17 mouse cellular contexts compared by ENCODE assay signal in the genomic region with DNA sequence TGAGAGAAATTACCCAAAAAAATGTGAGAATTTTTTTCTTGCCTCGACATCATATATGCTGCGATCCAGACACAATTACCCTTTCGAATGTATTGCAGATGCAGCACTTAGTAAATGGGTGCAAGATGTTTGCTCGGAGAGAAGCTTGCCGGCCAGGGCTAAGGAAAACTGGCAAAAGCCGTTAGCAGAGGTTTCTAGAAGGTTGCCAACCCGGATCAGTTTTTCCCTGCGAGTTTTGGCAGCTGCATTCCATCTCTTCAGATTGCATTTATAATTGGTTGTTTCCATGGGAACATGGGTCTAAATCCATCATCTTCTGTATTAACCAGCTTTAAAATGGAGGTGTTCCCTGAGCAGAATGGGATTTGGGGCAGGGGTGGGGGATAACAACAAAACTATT.
DNase-seq lines count a peak whose midpoint lies in the region; ATAC-seq and TF ChIP-seq lines count a peak whose summit lies in the region.
"Had no signal": no experiment of that assay in that cellular context is flagged by ENCODE, and none has a peak within 500 bp of the region (broad histone marks: within the 10 kb centered on the region; RNA-seq: fewer than 3 reads in every experiment).

No protein-coding gene starts in this region.

- no peak for ATAC-seq in lung, embryonic 14.5 days (ENCODE audit: insufficient read depth)
- no peak for ATAC-seq in embryonic facial prominence, embryonic 11.5 days (replicated peaks; ENCODE audit: insufficient number of reproducible peaks, low FRiP score, low TSS enrichment, low read depth)
- ATAC-seq in limb, embryonic 15.5 days (ENCODE audit: insufficient number of reproducible peaks, low FRiP score, low TSS enrichment, low read depth), result no peak
- no peak for ATAC-seq in megakaryocyte-erythroid progenitor cell, adult 5-6 weeks (replicated peaks; ENCODE audit: low FRiP score, low TSS enrichment, poor library complexity, severe bottlenecking)

- H3K27ac ChIP-seq in lung, embryonic 14.5 days (ENCODE audit: low read depth), result no peak overlapping the region
- H3K27ac ChIP-seq in embryonic facial prominence, embryonic 11.5 days (replicated peaks; ENCODE audit: low read depth, low read length), result no peak overlapping the region
- no peak overlapping the region for H3K27ac ChIP-seq in limb, embryonic 15.5 days
- H3K27ac ChIP-seq: heart, embryonic 13.5 days; hindbrain, embryonic 12.5 days; liver, embryonic 15.5 days; macrophage had no signal

- no peak overlapping the region for H3K4me3 ChIP-seq in lung, embryonic 14.5 days (ENCODE audit: low read depth, low read length)
- no peak overlapping the region for H3K4me3 ChIP-seq in embryonic facial prominence, embryonic 11.5 days (ENCODE audit: low read depth, low read length)
- H3K4me3 ChIP-seq in limb, embryonic 15.5 days, result no peak overlapping the region
- H3K4me3 ChIP-seq: erythroblast, embryonic 14.5 days; heart, embryonic 13.5 days; hindbrain, embryonic 12.5 days; liver, embryonic 15.5 days; myocyte had no signal

- H3K36me3 ChIP-seq in lung, embryonic 14.5 days (ENCODE audit: insufficient read depth), result no peaks in the 10 kb centered on the region
- H3K36me3 ChIP-seq in embryonic facial prominence, embryonic 11.5 days (replicated peaks; ENCODE audit: control insufficient read depth, insufficient read depth, low read depth, low read length), result no peaks in the 10 kb centered on the region
- H3K36me3 ChIP-seq in limb, embryonic 15.5 days, result no peaks in the 10 kb centered on the region
- H3K36me3 ChIP-seq: heart, embryonic 13.5 days; hindbrain, embryonic 12.5 days; liver, embryonic 15.5 days had no signal

- peak; percentile 11 for DNase-seq in lung, embryonic 14.5 days
- DNase-seq in lung, postnatal 14 days, result no peak
- DNase-seq in embryonic facial prominence, embryonic 11.5 days (ENCODE audit: low spot score), result peak; percentile 70
- peak; percentile 26 to 49 for DNase-seq in layer of hippocampus, adult 18-20 months (ENCODE audit: low spot score in 2 of 2)
- DNase-seq in thymus, postnatal 10 days (ENCODE audit: low spot score in 2 of 2), result no peak
- no peak for DNase-seq in spleen, adult 18-20 months
- DNase-seq: cerebellum, postnatal 10 days; kidney, adult 8-10 months; thymus, adult 18-20 months had no signal

- no peak overlapping the region for H3K9ac ChIP-seq in lung, embryonic 14.5 days
- no peak overlapping the region for H3K9ac ChIP-seq in embryonic facial prominence, embryonic 11.5 days (replicated peaks; ENCODE audit: low read length)
- no peak overlapping the region for H3K9ac ChIP-seq in limb, embryonic 15.5 days
- H3K9ac ChIP-seq: heart, embryonic 13.5 days; hindbrain, embryonic 12.5 days; liver, embryonic 15.5 days had no signal

- H3K4me2 ChIP-seq in lung, embryonic 14.5 days, result no peak overlapping the region
- no peak overlapping the region for H3K4me2 ChIP-seq in embryonic facial prominence, embryonic 11.5 days (ENCODE audit: low read depth, low read length)
- H3K4me2 ChIP-seq in limb, embryonic 15.5 days, result 0 out of 2 replicates have a peak overlapping the region, but pooled peaks have one; percentile 5
- H3K4me2 ChIP-seq: heart, embryonic 13.5 days; hindbrain, embryonic 12.5 days; liver, embryonic 15.5 days had no signal

- no peaks in the 10 kb centered on the region for H3K4me1 ChIP-seq in lung, embryonic 14.5 days (ENCODE audit: insufficient read depth)
- H3K4me1 ChIP-seq in embryonic facial prominence, embryonic 11.5 days (ENCODE audit: control insufficient read depth, insufficient read depth, low read length), result no peaks in the 10 kb centered on the region
- H3K4me1 ChIP-seq in limb, embryonic 15.5 days, result 0 out of 2 replicates have a peak, but pooled peaks cover 5% of the 10 kb centered on the region
- H3K4me1 ChIP-seq: heart, embryonic 13.5 days; hindbrain, embryonic 12.5 days; liver, embryonic 15.5 days had no signal

- no peak for TF ChIP-seq CTCF in lung, embryonic 14.5 days (IDR thresholded peaks at IDR 0.05; ENCODE audit: low read depth)

- no peaks in the 10 kb centered on the region for H3K27me3 ChIP-seq in lung, embryonic 14.5 days (ENCODE audit: insufficient read depth, low read length)
- no peaks in the 10 kb centered on the region for H3K27me3 ChIP-seq in embryonic facial prominence, embryonic 11.5 days (ENCODE audit: control insufficient read depth, insufficient read depth, low read length)
- no peaks in the 10 kb centered on the region for H3K27me3 ChIP-seq in limb, embryonic 15.5 days
- H3K27me3 ChIP-seq: heart, embryonic 13.5 days; hindbrain, embryonic 12.5 days; liver, embryonic 15.5 days had no signal

- 66% methylated on average over 8 of the region's 8 CpGs for WGBS in lung, embryonic 14.5 days
- WGBS in embryonic facial prominence, embryonic 11.5 days, result 48% methylated on average over 8 of the region's 8 CpGs
- WGBS in limb, embryonic 15.5 days, result 43% methylated on average over 8 of the region's 8 CpGs

- no peaks in the 10 kb centered on the region for H3K9me3 ChIP-seq in lung, embryonic 14.5 days (ENCODE audit: low read depth, low read length)
- no peaks in the 10 kb centered on the region for H3K9me3 ChIP-seq in embryonic facial prominence, embryonic 11.5 days (replicated peaks; ENCODE audit: control insufficient read depth, low read length)
- no peaks in the 10 kb centered on the region for H3K9me3 ChIP-seq in limb, embryonic 15.5 days
- H3K9me3 ChIP-seq: heart, embryonic 13.5 days; hindbrain, embryonic 12.5 days; liver, embryonic 15.5 days had no signal

Comparison
In these comparisons a context has a peak if more than half of its experiments do, and no peak if none do; other contexts are left out.
1. DNase-seq: peak in lung, embryonic 14.5 days (single experiment), embryonic facial prominence, embryonic 11.5 days (single experiment) and layer of hippocampus, adult 18-20 months (2 of 2); none in lung, postnatal 14 days (single experiment), thymus, postnatal 10 days (0 of 2) and spleen, adult 18-20 months (0 of 2).